Mouse (Mus musculus) lung, adult 2 months (tissue): ENCODE data around the gene Dcn.

ENCODE experiments used
- CTCF ChIP-seq: fragments of 200-500 bp; IDR thresholded peaks from 2 replicates; pipeline ENCODE4 v1.5.1; 2011; ENCODE audit warnings: mild to moderate bottlenecking, low read length, control low read depth; ENCODE audit not compliant: insufficient read depth
- POLR2A ChIP-seq: fragments of 200-500 bp; IDR thresholded peaks from 2 replicates; pipeline ENCODE4 v1.6.1; 2011; ENCODE audit warnings: low read depth, mild to moderate bottlenecking, control low read depth, low read length, borderline replicate concordance; ENCODE audit errors: extremely low read depth

DNA sequence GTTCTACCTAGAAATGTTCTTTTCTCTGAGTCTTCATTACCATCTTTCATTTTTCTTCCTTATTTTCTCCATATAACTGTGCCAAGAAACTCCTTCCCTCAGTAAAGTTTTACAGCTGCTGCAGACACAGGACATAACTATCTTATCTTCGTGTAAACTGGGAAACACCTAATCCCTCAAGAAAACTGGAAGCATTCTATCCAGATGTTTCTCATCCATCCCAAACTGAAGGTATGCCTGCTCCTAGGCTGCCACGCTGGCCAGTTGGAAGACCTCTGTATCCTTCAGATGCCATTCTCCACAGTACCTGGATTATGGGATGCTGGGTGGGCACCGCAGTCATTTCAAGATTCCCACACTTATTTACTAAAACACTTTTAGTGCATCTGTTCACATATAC lies 44.0 kb downstream of the Dcn start:
- no peak for TF ChIP-seq CTCF
- no peak for TF ChIP-seq POLR2A
